Mouse (Mus musculus) MEL (cell line): ENCODE measurements around the gene Slc22a23. TPM values are rescaled to one million over a fixed set of nuclear protein-coding genes. Genes with fewer than 3 reads are reported as not detected.

ENCODE experiments used
- DNase-seq: peaks from one replicate; pipeline ENCODE4 v3.0.0; 2011; ENCODE audit warnings: low read depth, low spot score
- H3K27ac ChIP-seq: 2 replicates; pipeline ENCODE4 v1.5.1; 2012; ENCODE audit warnings: low read depth, mild to moderate bottlenecking, control low read depth, low read length, moderate library complexity; ENCODE audit not compliant: control insufficient read depth
- H3K27me3 ChIP-seq, 2 experiments: fragments of 150-350 bp in 1 of 2; sonication (generic) in 1 of 2; 2 replicates each; pipeline ENCODE4 v1.6.1; 2012; ENCODE audit warnings: low read length in 2 of 2, mild to moderate bottlenecking in 2 of 2, improper control_type of control experiment in 1 of 2, moderate library complexity in 1 of 2; ENCODE audit not compliant: insufficient read depth in 2 of 2, control insufficient read depth in 1 of 2
- H3K36me3 ChIP-seq, 2 experiments: 2 replicates each; pipeline ENCODE4 v1.6.1; 2012 to 2014; ENCODE audit warnings: low read length in 2 of 2, improper control_type of control experiment in 1 of 2, inconsistent platforms in 1 of 2, mild to moderate bottlenecking in 1 of 2; ENCODE audit not compliant: insufficient read depth in 2 of 2, control insufficient read depth in 1 of 2
- H3K4me1 ChIP-seq, 2 experiments: fragments of 150-350 bp in 1 of 2; sonication (generic) in 1 of 2; 2 replicates each; pipeline ENCODE4 v1.6.1; 2012; ENCODE audit warnings: low read length in 2 of 2, improper control_type of control experiment in 1 of 2, mild to moderate bottlenecking in 1 of 2; ENCODE audit not compliant: insufficient read depth in 2 of 2, control insufficient read depth in 1 of 2
- H3K4me3 ChIP-seq, 2 experiments: fragments of 150-350 bp in 1 of 2; sonication (generic) in 1 of 2; 2 replicates each; pipeline ENCODE4 v1.5.1; 2012; ENCODE audit warnings: low read depth in 2 of 2, low read length in 2 of 2, mild to moderate bottlenecking in 2 of 2, moderate library complexity in 2 of 2, control low read depth in 1 of 2, improper control_type of control experiment in 1 of 2; ENCODE audit not compliant: control insufficient read depth in 1 of 2, insufficient read depth in 1 of 2
- H3K79me2 ChIP-seq: 2 replicates; pipeline ENCODE4 v1.6.1; 2012; ENCODE audit warnings: mild to moderate bottlenecking, low read length, moderate library complexity; ENCODE audit not compliant: control insufficient read depth, poor library complexity, insufficient read depth
- H3K9ac ChIP-seq: 2 replicates; pipeline ENCODE4 v1.6.1; 2012; ENCODE audit warnings: low read depth, mild to moderate bottlenecking, control low read depth, low read length, moderate library complexity; ENCODE audit not compliant: control insufficient read depth, poor library complexity, severe bottlenecking
- H3K9me3 ChIP-seq: fragments of 150-350 bp; sonication (generic); replicated peaks from 2 replicates; pipeline ENCODE4 v1.6.1; 2012; ENCODE audit warnings: mild to moderate bottlenecking, low read length, improper control_type of control experiment, moderate library complexity; ENCODE audit not compliant: insufficient read depth
- BHLHE40 ChIP-seq: IDR thresholded peaks from 2 replicates; pipeline ENCODE4 v1.6.1; 2012; ENCODE audit warnings: low read depth, mild to moderate bottlenecking, inconsistent platforms, low read length, improper control_type of control experiment, borderline replicate concordance
- CHD1 ChIP-seq: IDR thresholded peaks from 2 replicates; pipeline ENCODE4 v1.6.1; 2012; ENCODE audit warnings: low read depth, mild to moderate bottlenecking, inconsistent platforms, low read length, improper control_type of control experiment
- CHD2 ChIP-seq: IDR thresholded peaks from 2 replicates; pipeline ENCODE4 v1.6.1; 2011; ENCODE audit warnings: low read length, improper control_type of control experiment
- CTCF ChIP-seq, 3 experiments: IDR thresholded peaks in 2 of 3; conservative IDR thresholded peaks in 1 of 3; 2 replicates each; pipeline ENCODE4 v1.5.1; 2011 to 2012; ENCODE audit warnings: low read length in 3 of 3, low read depth in 2 of 3, mild to moderate bottlenecking in 2 of 3, improper control_type of control experiment in 1 of 3, inconsistent platforms in 1 of 3, mixed read lengths in 1 of 3, moderate library complexity in 1 of 3; ENCODE audit not compliant: control insufficient read depth in 1 of 3, insufficient read depth in 1 of 3, poor library complexity in 1 of 3, severe bottlenecking in 1 of 3
- E2F4 ChIP-seq: IDR thresholded peaks from 2 replicates; pipeline ENCODE4 v1.6.1; 2011; ENCODE audit warnings: low read depth, low read length, improper control_type of control experiment, borderline replicate concordance
- ELF1 ChIP-seq: IDR thresholded peaks from 2 replicates; pipeline ENCODE4 v1.6.1; 2014; ENCODE audit warnings: low read depth, mild to moderate bottlenecking, inconsistent platforms, low read length, improper control_type of control experiment, moderate library complexity
- JUND ChIP-seq: IDR thresholded peaks from 2 replicates; pipeline ENCODE4 v1.6.1; 2011; ENCODE audit warnings: low read depth, mild to moderate bottlenecking, improper control_type of control experiment, low read length
- MAFK ChIP-seq: IDR thresholded peaks from 2 replicates; pipeline ENCODE4 v1.6.1; 2011; ENCODE audit warnings: low read depth, mild to moderate bottlenecking, low read length, improper control_type of control experiment, borderline replicate concordance
- MAX ChIP-seq: IDR thresholded peaks from 2 replicates; pipeline ENCODE4 v1.6.1; 2011; ENCODE audit warnings: low read length, improper control_type of control experiment
- MAZ ChIP-seq: IDR thresholded peaks from 2 replicates; pipeline ENCODE4 v1.6.1; 2012; ENCODE audit warnings: low read depth, mild to moderate bottlenecking, inconsistent platforms, low read length, improper control_type of control experiment
- MEF2A ChIP-seq: IDR thresholded peaks from 2 replicates; pipeline ENCODE4 v1.6.1; 2014; ENCODE audit warnings: low read depth, mild to moderate bottlenecking, inconsistent platforms, low read length, improper control_type of control experiment; ENCODE audit not compliant: poor library complexity, insufficient replicate concordance, severe bottlenecking; ENCODE audit errors: extremely low read depth
- MXI1 ChIP-seq: IDR thresholded peaks from 2 replicates; pipeline ENCODE4 v1.6.1; 2011; ENCODE audit warnings: mild to moderate bottlenecking, low read depth, low read length, improper control_type of control experiment
- MYB ChIP-seq: IDR thresholded peaks from 2 replicates; pipeline ENCODE4 v1.6.1; 2011; ENCODE audit warnings: mild to moderate bottlenecking, low read depth, low read length, improper control_type of control experiment
- MYC ChIP-seq: IDR thresholded peaks from 2 replicates; pipeline ENCODE4 v1.6.1; 2011; ENCODE audit warnings: low read depth, mild to moderate bottlenecking, low read length, improper control_type of control experiment, moderate library complexity
- NELFE ChIP-seq: IDR thresholded peaks from 2 replicates; pipeline ENCODE4 v1.6.1; 2011; ENCODE audit warnings: low read depth, low read length, improper control_type of control experiment
- NRF1 ChIP-seq: IDR thresholded peaks from 2 replicates; pipeline ENCODE4 v1.6.1; 2014; ENCODE audit warnings: low read depth, mild to moderate bottlenecking, inconsistent platforms, low read length, improper control_type of control experiment, moderate library complexity; ENCODE audit not compliant: poor library complexity, insufficient read depth, severe bottlenecking
- POLR2AphosphoS2 ChIP-seq: IDR thresholded peaks from 2 replicates; pipeline ENCODE4 v1.6.1; 2011; ENCODE audit warnings: low read length, improper control_type of control experiment
- RCOR1 ChIP-seq: IDR thresholded peaks from 2 replicates; pipeline ENCODE4 v1.6.1; 2012; ENCODE audit warnings: low read depth, mild to moderate bottlenecking, inconsistent platforms, low read length, improper control_type of control experiment
- SIN3A ChIP-seq: IDR thresholded peaks from 2 replicates; pipeline ENCODE4 v1.6.1; 2012; ENCODE audit warnings: low read length, improper control_type of control experiment, inconsistent platforms
- SMC3 ChIP-seq: IDR thresholded peaks from 2 replicates; pipeline ENCODE4 v1.6.1; 2011; ENCODE audit warnings: low read depth, low read length, improper control_type of control experiment
- TBP ChIP-seq: IDR thresholded peaks from 2 replicates; pipeline ENCODE4 v1.8.0; 2011; ENCODE audit warnings: low read depth, low read length, improper control_type of control experiment
- USF1 ChIP-seq: IDR thresholded peaks from 2 replicates; pipeline ENCODE4 v1.6.1; 2014; ENCODE audit warnings: low read depth, mild to moderate bottlenecking, inconsistent platforms, low read length, improper control_type of control experiment, moderate library complexity
- polyA plus RNA-seq, 2 experiments: library from polyadenylated mRNA; stranded (reverse) in 1 of 2; unstranded in 1 of 2; fragments of >175 nt in 1 of 2; fragments of >200 nt in 1 of 2; gene quantifications; 2 replicates each; pipeline versions ENCODE4 v1.2.1 to v1.2.4; 2012; ENCODE audit warnings: low replicate concordance in 2 of 2, low read depth in 1 of 2; ENCODE audit not compliant: insufficient read length in 2 of 2, insufficient read depth in 1 of 2, missing spikeins in 1 of 2
- total RNA-seq: library from RNA; depleted of rRNA; stranded (reverse); fragments of 300-350 nt; gene quantifications from 2 replicates; pipeline ENCODE4 v1.2.3, GENCODE M21; 2012

Gene Slc22a23
- total and polyA plus RNA-seq, 3 experiments = 22.2 to 24.3 TPM; not detected in 1

GRCm38 (mm10) chr13:34132875-34133274 lies 212.1 kb downstream of the Slc22a23 start:
- TF ChIP-seq MEF2A (no peak), SMC3 (no peak), JUND (no peak), ELF1 (no peak), CHD2 (no peak), MYB (no peak), NRF1 (no peak), CTCF (IDR thresholded peaks at IDR 0.05 in 2 of 3, conservative IDR thresholded peaks at IDR 0.05 in 1 of 3; ENCODE audit: control insufficient read depth in 1 of 3, insufficient read depth in 1 of 3, low read depth in 2 of 3, low read length in 3 of 3, poor library complexity in 1 of 3, severe bottlenecking in 1 of 3) (no peak), POLR2AphosphoS2 (no peak), MYC (no peak), CHD1 (no peak), E2F4 (no peak), SIN3A (no peak), MAFK (no peak), MAX (no peak), USF1 (no peak), MXI1 (no peak), BHLHE40 (no peak)
- no peaks in the 10 kb centered on the region for H3K27me3 ChIP-seq
- H3K9ac ChIP-seq = no peak overlapping the region
- no peaks in the 10 kb centered on the region for H3K9me3 ChIP-seq
- no peak for DNase-seq
- H3K4me1 ChIP-seq = peaks cover 0 to 12% of the 10 kb centered on the region in 2 experiments; a peak in 2 of 4 replicates
- peaks cover 0 to 4% of the 10 kb centered on the region in 2 experiments; a peak in 1 of 4 replicates for H3K36me3 ChIP-seq
- no peaks in the 10 kb centered on the region for H3K79me2 ChIP-seq
- H3K4me3 ChIP-seq = no peak overlapping the region
- no peak overlapping the region for H3K27ac ChIP-seq

- Histone ChIP-seq H3K27ac (no peak overlapping the region), H3K4me1 (peaks cover 0 to 12% of the 10 kb centered on the region in 2 experiments; a peak in 2 of 4 replicates), H3K36me3 (peaks cover 0 to 4% of the 10 kb centered on the region in 2 experiments; a peak in 1 of 4 replicates), H3K9ac (no peak overlapping the region), H3K79me2 (no peaks in the 10 kb centered on the region), H3K27me3 (no peaks in the 10 kb centered on the region), H3K9me3 (no peaks in the 10 kb centered on the region), H3K4me3 (no peak overlapping the region)
- no peak for DNase-seq
- no peak for TF ChIP-seq TBP
- TF ChIP-seq MAZ = no peak
- TF ChIP-seq SMC3 = no peak
- no peak for TF ChIP-seq USF1
- no peak for TF ChIP-seq MXI1
- TF ChIP-seq MYB = no peak
- no peak for TF ChIP-seq MEF2A
- TF ChIP-seq E2F4 = no peak
- no peak for TF ChIP-seq NRF1
- TF ChIP-seq RCOR1 = no peak
- no peak for TF ChIP-seq NELFE
Measured at GRCm38 (mm10) chr13:34132299-34132698, 212.7 kb downstream of the Slc22a23 start.
